Mouse (Mus musculus) T-helper 1 cell (primary cell): Measurements from ENCODE around the gene Hectd4.

Experiments used
- in situ Hi-C: fragments of 300-600 bp; cut with MboI, MseI; formaldehyde crosslinking; loops from one replicate; pipeline ENCODE4 v1.15.1; 2025; ENCODE audit warnings: high pct_unique_total_duplicates

The Hectd4 gene

GRCm38 (mm10) chr5:121232789-121233188 is 12.8 kb downstream of the Hectd4 start:
- in situ Hi-C loops, result no loop called here

DNA sequence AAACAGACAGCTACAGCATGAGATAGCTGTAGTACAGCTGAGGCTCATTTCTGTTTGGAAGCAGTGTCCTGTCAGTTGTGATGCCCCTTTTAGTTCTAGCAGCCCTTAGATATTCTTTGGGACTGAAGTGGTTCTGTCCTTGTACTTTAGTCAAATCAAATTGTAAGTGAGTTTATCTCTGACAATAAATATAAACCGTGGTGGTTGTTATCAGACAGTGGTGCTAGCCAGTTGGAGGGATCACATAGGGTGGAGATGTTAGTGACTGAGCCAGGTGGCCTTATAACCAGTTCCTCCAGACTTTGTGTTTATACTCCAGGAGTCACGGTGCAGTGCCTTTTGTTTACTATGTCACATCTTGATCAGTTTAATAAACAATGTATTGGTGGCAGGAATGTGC is 13.7 kb downstream of the Hectd4 start:
- in situ Hi-C loops, result no loop called here

GRCm38 (mm10) chr5:121236171-121236570 is 16.2 kb downstream of the Hectd4 start:
- in situ Hi-C loops, result no loop called here

GRCm38 (mm10) chr5:121238208-121238607 is 18.2 kb downstream of the Hectd4 start:
- in situ Hi-C loops, result no loop called here

DNA sequence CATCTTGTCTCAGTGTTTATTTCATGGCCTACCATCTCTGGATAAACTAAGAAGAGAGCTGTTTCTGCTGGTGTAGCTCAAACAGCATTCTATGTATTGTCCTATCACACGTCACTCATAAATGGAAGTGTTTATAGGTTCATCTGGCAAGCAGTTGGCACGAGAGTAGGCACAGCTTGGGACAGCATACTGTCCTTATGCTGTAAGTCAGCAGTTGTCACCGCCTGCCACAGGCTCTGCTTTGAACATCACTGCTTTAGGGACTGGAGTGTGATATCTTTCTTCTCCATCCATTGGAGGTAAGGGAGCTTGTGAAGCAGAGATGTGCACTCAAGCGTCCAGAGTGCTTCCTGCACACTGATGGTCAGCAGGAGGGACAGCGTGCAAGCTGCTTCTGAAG is 19.8 kb downstream of the Hectd4 start:
- in situ Hi-C loops, result no loop called here

GRCm38 (mm10) chr5:121241182-121241581 is 21.2 kb downstream of the Hectd4 start:
- in situ Hi-C loops, result no loop called here

DNA sequence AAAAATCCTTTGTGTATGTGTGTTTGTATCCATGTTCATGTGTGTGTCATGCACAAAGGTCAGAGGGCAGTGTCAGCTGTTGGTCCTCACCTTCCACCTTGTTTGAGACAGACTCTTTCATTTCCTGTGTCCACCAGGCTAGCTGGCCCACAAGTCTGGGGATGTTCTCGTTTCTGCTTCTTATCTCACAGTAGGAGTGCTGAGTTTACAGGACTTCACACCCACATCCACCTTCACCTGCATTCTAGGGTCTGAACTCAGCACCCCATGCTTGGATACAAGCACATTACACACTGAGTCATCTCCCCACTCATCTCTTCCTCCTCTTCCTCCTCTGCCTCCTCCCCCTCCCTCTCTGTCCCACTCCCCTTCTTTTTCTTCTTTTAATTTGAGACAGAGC is 22.2 kb downstream of the Hectd4 start:
- in situ Hi-C loops, result no loop called here

DNA sequence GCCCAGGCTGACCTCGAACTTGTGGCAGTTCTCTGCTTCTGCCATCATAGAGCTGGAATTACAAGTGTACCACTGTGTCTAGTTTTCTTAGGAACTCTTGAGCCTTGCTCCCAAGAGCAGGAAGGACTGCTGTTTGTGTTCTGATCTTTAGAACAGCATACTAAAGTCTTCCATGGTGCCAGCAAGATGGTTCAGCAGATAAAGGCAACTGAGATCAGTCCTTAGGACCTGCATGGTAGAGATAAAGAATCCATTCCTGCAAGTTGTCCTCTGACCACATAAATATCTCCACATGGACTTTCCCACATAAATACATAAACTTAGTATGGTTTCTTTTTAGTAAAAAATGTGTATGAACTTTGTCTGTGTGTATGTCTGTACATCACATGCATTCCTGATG is 22.7 kb downstream of the Hectd4 start:
- in situ Hi-C loops, result no loop called here

DNA sequence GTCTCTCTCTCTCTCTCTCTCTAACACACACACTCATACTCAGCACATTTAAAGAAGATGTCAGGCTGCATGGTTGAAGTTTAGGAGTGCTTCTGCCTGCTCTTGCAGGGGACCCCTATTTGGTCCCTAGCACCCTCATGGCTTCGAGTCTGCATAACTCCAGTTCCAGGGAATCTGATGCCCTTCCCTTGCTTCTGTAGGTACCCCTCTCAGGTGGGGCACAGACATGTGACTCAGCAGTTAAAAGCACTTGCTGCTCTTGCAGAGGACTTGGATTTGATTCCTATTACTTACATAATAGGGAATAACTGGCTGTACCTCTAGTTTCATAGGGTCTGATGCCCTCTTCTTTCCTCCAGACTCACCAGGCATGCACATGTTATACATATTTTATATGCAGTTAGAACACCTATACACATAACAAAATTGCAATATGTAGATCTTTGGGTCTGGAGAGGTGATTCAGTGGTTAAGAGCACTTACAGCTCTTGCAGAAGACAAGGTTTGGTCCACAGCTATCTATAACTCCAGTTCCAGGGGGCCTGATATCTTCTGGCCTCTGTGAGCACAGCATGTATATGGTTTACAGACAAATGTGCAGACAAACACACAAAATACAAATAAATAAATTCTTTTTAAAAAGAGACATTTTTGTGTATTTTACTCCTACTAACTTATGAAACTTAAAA is 23.8 kb downstream of the Hectd4 start:
- in situ Hi-C loops, result no loop called here

DNA sequence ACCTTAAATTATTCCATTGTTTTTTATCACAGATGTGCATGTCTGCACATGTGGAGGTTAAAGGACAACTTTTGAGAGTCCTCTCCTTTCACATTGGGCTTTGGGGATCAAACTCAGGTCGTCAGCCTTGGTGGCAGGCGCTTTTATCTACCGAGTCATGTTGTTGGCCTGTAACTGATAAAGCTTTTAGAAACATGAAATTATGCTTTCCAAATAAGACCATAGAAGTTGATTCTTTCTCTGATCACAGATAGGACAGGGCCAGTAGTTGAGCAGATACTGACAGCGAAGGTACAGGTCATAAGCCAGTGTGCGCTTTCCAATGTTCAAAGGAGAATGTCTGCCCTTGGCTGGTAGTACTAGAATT is 24.3 kb downstream of the Hectd4 start:
- in situ Hi-C loops, result no loop called here

DNA sequence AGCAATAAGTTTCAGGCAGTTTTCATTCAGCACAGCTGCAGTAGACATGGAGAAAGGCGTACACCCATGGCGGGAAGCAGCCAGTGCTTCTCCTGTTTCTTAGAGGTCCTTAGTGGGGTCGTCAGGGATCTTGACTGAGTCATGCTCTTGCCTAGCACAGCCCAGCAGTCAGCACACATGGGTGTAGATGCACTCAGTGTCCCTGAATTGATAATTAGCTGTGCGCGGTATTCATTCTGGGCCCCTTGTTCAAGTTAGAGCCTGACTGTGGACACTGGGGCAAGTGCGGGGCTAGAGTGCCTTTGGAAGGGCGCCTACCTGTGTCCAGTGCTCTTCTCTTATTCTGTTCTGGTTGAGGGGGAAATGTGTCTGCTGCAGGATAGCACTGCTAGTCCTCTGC is 25.2 kb downstream of the Hectd4 start:
- in situ Hi-C loops, result no loop called here

GRCm38 (mm10) chr5:121248766-121249394 is 28.9 kb downstream of the Hectd4 start:
- in situ Hi-C loops, result no loop called here

DNA sequence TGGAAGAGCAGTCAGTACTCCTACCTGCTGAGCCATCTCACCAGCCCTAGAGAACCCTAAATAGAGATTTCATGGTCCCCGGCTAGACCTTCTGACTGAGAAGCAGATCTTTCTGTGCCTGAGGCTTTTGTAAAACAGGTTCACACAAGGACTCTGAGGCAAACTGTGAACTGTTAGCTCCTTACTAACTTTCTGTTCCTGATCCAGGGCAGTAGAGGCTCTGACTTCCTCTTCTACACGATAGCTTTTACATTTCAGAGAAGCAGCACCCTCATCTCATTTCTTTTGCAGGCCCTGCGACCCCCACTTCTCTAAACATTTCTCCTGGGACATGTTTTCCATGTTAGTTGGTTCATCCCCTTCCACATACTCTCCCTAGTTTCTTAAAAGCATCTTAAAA is 29.7 kb downstream of the Hectd4 start:
- in situ Hi-C loops, result no loop called here

DNA sequence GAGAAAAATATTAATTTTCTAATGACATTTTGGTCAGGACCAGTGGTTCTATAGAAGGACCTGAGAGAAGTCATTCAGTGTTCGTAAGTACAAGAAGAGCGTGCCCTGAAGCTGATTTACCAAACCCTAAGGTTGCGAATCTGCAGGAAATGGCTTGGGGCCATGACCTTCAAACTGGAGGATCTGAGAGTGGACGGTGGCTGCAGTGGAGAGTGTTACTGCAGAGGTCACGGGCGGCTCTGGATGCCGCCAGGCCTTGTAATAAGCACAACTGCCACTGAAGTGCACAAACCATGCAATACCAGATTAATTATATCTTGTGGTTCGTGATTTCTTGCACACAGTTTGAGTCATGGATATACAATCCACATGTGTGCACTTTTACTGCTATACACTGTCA is 31.8 kb downstream of the Hectd4 start:
- in situ Hi-C loops, result no loop called here

DNA sequence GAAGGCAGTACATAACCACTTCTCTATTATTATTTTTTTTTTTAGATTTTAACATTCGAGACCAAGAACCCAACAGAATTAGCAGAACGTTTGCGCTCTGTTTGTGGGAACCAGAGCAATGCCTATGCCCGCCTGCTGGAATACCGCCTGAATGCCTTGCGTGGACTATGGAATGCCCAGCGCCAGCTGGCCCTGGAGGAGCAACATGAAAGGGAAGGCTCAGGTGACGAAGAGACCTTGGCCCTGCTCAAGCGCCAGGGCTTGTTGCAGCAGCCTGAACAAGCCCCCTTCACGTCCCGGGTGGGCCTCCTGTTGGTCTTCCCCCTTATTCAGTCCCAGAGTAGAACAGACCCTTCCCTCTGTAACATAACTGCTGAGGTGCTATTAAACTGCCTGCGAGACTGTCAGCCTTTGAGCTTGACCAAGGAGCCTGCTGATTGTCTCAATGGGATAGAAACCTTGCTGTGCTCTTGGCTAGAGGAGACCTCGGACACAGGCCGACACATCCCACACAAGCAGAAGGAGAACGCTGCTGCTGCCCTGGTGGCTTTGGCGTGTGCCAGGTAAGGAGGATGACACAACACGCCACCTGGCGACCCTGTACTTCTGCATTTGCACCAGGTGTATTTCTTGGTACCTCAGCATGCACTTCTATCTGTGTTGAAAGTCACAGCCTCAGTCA is 33.9 kb downstream of the Hectd4 start:
- in situ Hi-C loops, result no loop called here

- in situ Hi-C loops, result no loop called here
Measured at GRCm38 (mm10) chr5:121254977-121255376, 35.0 kb downstream of the Hectd4 start.

DNA sequence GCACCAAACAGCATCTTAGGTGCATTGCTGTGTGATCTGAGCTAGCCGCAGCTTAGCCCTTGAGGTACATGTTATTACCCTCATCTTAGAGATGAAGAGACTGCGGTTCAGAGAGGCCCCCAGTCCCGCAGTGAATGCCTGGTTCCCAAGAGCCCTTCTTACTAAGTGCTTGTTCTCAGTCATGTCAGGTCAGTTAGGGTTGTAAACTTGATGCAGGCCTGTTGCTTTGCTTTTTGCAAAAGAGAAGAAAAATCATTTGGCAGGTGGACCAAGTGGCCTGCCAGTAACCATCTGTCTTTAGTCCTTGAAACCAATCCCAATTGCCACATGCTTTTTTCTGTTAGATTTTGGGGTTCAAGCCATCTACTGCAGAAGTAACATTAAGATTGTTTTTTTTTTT is 41.8 kb downstream of the Hectd4 start:
- in situ Hi-C loops, result no loop called here

- in situ Hi-C loops, result no loop called here
Measured at GRCm38 (mm10) chr5:121262415-121262814, 42.4 kb downstream of the Hectd4 start.

DNA sequence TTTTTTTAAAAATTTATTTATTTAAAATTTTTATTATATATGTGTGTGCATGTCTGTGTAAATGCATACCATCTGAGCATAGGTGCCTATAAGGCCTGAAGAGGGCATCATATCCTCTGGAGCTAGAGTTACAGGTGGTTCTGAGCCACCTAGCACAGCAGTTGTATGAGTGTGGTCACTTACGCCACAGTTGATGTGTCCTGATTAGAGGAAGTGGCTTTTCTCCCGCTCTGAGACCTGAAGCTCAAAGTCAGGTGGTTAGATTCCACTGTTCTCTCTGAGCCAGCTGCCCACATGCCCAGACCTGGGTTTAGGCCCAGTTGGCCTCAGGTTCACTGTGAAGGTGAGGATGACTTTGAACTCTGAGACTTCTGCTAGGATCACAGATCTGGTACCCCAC is 44.6 kb downstream of the Hectd4 start:
- in situ Hi-C loops, result no loop called here

DNA sequence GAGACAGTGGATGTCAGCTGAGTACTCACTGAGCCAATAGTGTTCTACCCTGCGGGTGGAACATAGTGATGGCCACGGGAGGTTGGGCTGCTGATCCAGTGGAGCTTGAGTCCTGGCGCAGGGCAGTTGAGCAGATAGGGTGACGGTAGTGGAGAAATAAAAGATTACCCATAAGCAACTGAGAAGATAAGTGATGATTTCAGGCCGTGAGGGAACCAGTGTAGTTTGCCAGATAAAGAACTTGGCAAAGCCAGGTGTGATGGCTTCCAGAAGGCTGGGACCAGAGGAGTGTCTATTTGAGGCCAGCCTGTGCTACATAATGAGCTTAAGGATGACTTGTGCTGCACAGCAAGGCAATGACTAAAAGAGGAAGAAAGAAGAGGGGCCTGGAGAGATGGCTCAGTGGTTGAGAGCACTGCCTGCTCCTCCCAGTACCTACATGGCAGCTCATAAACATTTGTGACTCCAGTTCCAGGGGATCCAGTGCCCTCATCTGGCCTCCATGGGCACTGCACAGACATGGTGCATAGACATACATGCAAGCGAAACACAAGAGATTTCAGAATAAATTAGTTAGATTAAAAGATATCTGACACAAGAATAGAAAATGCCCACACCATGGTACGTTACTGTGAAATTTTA is 46.8 kb downstream of the Hectd4 start:
- in situ Hi-C loops, result no loop called here

- in situ Hi-C loops, result no loop called here
Measured at GRCm38 (mm10) chr5:121271046-121271445, 51.0 kb downstream of the Hectd4 start.

DNA sequence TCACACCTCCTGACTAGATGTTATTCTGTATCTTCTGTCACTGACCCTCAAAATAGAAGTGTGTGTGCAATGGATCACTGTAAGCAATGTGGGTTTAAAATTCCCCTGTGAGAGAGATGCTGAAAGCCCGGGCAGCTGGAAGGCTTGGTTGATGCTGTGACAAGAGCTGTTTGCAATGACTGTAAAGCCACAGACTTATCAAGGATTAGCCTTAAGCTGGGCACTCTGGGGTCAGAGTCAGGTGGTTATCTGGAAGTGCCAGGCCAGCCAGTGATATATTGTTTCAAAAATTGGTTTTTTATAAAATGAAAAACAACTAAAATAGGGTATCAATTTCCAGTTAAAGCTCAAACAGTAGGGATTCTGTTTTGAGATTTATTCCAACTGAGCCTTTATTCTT is 56.8 kb downstream of the Hectd4 start:
- in situ Hi-C loops, result no loop called here

DNA sequence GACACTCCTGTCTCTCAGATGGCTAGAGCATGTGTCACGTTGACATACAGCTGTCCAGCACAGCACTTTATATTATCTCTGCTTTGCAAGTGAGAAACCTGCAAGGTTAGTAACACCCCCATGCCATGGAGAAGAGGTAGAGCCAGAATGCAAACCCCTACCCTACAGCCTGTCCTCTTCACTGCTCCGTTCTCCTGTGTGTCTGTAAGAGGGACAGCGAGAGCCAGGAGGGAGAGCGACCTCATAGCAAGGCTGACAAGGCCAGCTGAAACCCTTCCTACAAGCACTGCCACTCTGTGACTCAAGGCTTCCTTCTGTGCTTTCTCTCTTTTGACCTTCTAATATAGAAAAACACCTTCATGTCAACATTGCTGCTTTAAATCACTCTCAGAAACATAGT is 60.4 kb downstream of the Hectd4 start:
- in situ Hi-C loops, result no loop called here
